Mouse (Mus musculus) spleen, adult 2 months (tissue): Measurements from ENCODE around the gene Nmb.

ENCODE experiments used
- CTCF ChIP-seq: fragments of 200-500 bp; IDR thresholded peaks from 2 replicates; pipeline ENCODE4 v1.5.1; 2011; ENCODE audit warnings: mild to moderate bottlenecking, inconsistent platforms; ENCODE audit not compliant: insufficient read depth, insufficient read length, insufficient replicate concordance; ENCODE audit errors: extremely low read depth
- POLR2A ChIP-seq: fragments of 200-500 bp; IDR thresholded peaks from 2 replicates; pipeline ENCODE4 v1.6.1; 2011; ENCODE audit warnings: low read depth, low read length, inconsistent platforms

- TF ChIP-seq POLR2A (no peak), CTCF (no peak)
Observed at GRCm38 (mm10) chr7:80873038-80873437, 31.8 kb downstream of the Nmb start.
